Mouse (Mus musculus) C2C12 (cell line): ENCODE results near the gene Gm11273.

Source experiments
- CEBPB ChIP-seq: IDR thresholded peaks from one replicate; pipeline ENCODE4 v1.6.1; 2011; ENCODE audit warnings: low read depth, mild to moderate bottlenecking, control low read depth, moderate library complexity
- CTCF ChIP-seq: IDR thresholded peaks from one replicate; pipeline ENCODE4 v1.5.1; 2011; ENCODE audit not compliant: control insufficient read depth, insufficient read depth, insufficient read length
- FOSL1 ChIP-seq: IDR thresholded peaks from one replicate; pipeline ENCODE4 v1.8.0; 2011; ENCODE audit warnings: mild to moderate bottlenecking, low read length; ENCODE audit not compliant: poor library complexity, insufficient read depth, severe bottlenecking
- MAX ChIP-seq: IDR thresholded peaks from one replicate; pipeline ENCODE4 v1.6.1; 2011; ENCODE audit warnings: mild to moderate bottlenecking, control low read depth
- MYOD1 ChIP-seq: IDR thresholded peaks from one replicate; pipeline ENCODE4 v1.6.1; 2011; ENCODE audit warnings: low read depth; ENCODE audit not compliant: control insufficient read depth, insufficient read length
- MYOG ChIP-seq: IDR thresholded peaks from one replicate; pipeline ENCODE4 v1.6.1; 2011; ENCODE audit not compliant: control insufficient read depth, insufficient read length; ENCODE audit errors: extremely low read depth
- USF1 ChIP-seq: IDR thresholded peaks from one replicate; pipeline ENCODE4 v1.6.1; 2011; ENCODE audit warnings: low read depth, mild to moderate bottlenecking, control low read depth, moderate library complexity

DNA sequence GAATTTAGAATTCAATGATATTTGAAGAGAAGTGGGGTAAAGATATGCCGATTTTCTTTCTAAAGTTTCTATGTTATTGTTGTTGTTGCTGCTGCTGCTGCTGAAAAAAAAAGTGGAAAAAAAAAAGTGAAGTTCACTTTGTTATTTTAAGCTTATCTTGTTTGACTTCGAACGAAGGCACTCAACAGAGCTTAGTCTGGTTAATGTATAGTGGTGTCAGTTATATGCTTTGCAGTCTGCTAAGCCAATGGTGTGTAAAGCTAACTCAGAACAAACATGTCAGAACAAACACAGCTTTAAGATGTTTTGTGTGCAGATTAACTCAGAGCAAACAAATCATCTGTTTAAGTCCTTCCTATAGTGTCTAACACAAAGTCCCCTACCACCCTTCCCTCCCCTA, 47.1 kb downstream of the Gm11273 start:
- TF ChIP-seq CTCF (no peak), MYOG (no peak), FOSL1 (no peak), MAX (no peak), MYOD1 (no peak), CEBPB (no peak), USF1 (no peak)
